Mouse (Mus musculus) 3T3-L1 (cell line): Measurements from ENCODE around the gene Glra2.
"Not testable (repeated sequence)": the region's sequence is repeated elsewhere in the genome, so short reads cannot be mapped to it uniquely, and the experiment has no call there.

Experiments used
- DNase-seq: peaks from one replicate; pipeline ENCODE4 v3.0.0-alpha.2; 2015; ENCODE audit warnings: low read depth, low spot score

Glra2 gene

DNA sequence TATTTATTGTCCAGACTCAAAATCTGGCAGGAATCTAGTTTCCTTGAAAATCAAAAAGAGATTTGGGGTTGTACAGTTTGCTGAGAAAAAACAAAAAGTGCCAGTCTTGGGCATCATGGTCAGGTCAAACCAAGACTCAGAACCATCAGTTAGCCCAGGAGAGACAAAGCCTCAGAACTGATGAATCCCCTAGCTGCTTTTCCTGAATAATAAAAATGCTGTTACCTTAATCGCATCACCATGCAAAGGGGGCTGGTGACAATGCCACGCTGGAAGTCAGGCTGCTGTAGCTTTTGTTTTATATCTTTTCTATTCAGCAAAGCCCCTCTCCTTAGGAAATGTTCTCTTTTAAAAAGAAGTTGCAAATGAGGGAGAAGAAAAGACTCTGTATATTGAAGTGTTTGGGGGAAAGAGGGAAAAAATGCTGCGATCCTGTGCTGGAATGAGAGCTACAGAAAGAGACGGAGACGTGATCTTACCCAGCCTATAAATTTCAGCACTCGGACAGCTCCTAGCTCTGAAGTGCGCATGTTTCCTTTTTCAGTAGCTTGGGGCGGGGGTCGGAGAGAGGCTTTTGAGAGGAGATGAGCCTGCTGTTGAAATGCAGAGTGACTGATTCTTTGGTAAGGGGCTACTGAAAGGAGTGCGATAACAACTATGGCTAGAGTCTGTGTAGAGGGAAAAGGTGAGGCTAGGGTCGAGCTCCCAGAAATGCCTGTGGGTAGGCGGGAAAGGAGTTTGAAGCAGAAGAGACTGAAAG, at the start of gene Glra2:
Gene Glra2 (minus strand): TSS at position 455 of the 760 bp plus-strand sequence.
- DNase-seq = peak; percentile 1

DNA sequence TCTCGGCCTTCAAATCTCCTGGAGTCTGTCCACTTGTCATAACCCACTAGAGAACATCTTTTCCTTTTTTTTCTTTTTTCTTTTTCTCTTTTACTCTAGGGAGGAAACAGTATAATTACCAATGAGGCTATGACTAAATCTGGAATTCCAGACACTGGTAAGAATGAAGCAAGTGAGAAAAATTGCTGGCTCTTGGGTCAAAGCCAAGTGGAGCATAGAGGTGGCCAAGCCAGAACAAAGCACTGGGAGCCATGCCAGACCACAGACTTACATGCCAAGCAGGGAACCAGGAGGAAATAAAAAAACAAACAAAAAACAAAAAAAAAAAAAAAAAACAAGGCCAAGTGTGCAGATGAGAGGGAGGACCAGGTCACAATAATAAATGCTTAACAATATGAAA, 35.6 kb upstream of the Glra2 start:
- no peak for DNase-seq

DNA sequence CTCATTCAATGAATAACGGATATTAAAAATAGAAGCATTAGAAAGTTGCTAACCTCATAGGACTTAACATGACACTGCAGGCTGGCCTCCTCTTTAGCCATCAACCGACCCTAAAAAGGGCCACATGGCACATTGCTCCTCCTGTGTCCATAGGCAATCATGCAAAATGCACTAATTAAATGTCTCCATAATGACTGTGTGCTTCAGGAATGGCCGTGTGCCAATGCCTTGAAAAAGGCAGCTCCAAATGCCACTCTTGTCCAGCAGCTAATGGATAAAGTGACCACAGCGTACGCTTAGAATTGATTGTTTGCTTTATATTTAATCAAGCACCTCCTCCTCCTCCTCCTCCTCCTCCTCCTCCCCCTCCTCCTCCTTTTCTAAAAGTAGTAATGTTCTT, 17.4 kb upstream of the Glra2 start:
- no peak for DNase-seq

DNA sequence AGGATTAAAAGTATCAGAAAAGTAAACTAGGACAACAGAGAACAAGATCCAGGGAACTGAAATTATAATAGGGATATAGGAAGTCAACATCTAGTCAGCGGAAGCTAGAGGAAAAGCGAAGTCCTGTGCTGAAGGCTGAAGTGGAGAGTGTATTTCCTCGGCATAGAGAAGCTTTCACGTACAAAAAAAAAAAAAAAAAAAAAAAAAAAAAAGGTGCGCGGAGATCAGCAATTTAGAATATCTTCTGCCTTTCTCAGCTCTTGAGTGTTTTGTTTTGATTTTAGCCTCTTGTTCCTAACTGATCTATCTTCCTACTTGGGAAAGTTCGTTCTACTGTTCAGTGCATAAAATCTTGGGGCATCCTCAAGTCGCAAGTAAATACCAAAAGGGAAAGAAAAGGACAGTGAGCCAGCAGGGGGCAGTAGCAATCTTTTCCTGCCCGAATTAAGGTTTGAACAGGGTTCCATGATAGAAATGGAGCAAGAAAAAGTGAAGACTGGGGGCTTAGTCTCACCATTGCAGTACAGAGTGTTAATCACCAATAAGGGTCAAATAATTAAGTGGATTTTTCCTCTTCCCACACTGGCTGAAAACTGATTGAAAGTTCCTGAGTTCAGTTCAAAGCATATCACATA, 623 bp upstream of the Glra2 start:
- DNase-seq = peak; percentile 3

DNA sequence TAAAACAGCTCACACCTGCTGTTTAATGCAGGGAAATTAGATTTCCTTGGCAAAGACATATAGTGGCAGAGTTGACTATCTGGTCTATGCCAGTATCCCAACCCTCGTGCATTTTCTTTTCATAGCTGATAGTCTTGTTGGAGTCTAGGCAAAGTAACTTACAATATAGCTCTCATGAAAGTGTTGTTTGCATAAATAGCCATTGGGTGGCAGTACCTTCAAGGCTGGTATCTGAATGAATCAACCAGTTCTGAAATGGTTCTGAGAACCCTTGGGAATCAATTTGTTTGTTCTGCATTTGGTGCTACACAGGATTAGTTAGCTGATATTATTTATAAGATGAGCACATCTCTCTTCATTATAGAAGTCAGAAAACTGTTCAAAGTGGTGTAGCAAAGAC, 133.6 kb downstream of the Glra2 start:
- DNase-seq = no peak

DNA sequence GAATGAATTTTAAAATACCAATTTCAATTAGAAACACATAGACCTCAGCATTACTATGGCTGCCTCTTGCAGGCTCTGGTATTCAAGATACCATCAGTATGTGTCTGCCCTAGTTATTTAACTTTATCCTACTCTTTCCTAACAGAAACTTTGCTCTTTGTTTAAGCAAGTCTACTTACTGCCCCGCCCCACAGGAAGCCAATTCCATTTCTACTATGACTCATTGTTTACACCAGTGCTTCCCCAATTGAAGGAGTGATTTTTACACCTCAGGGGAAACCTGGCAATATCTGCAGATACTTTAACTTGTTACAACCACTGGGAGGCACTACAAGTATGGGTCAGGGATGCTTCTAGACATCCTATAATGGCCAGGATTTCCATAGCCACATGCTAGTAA, 136.0 kb downstream of the Glra2 start:
- peak; percentile 5 for DNase-seq

DNA sequence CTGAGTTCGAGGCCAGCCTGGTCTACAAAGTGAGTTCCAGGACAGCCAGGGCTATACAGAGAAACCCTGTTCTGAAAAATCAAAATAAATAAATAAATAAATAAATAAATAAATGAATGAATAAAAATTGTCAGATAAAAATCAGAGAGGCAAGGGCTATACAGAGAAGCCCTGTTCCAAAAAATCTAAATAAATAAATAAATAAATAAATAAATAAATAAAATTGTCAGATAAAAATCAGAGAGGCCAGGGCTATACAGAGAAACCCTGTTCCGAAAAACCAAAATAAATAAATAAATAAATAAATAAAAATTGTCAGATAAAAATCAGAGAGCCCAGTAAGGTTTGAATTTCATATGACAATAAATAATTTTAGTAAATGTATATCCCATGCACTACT, 144.2 kb downstream of the Glra2 start:
- not testable (repeated sequence) for DNase-seq

DNA sequence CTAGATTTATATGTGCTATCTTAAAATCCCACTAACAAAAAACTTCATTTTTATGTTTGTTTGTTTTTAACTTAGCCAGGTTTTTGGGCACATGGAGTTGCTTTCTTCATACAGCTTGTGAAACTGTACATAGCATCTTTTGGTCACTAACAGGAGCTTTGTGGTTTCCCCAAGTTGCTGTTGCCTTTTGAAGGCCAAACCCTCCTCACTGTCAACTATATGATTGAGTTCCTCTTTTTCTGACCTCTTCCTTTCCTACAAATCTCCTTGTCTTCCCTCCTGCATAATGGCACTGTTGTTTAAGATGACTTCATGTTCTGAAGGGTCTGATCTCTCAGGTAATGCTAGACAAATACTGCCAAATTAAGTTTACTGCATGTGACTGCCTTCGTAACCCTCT, 170.6 kb downstream of the Glra2 start:
- DNase-seq = no peak

DNA sequence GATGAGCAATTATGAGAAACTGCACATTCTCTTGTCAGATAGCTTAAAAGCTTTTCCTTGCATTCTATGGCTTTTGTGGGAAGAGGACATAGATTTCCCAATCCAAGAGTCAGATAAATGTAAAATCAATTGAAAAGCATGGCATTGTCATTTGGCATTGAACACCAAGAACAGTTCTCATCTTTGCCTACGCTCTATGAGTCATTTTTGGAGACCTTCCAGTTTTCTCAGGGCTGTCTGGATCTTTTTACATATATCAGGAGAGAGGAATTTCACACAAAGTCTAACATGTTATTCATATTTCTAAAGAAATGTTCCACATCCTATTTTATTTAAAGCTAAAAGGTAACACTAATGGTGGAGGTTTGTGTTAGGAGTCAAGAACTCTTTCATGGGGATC, 223.0 kb downstream of the Glra2 start:
- DNase-seq = peak; percentile 14
